Mouse (Mus musculus): Measurements from ENCODE around the gene Gipr.

DNA sequence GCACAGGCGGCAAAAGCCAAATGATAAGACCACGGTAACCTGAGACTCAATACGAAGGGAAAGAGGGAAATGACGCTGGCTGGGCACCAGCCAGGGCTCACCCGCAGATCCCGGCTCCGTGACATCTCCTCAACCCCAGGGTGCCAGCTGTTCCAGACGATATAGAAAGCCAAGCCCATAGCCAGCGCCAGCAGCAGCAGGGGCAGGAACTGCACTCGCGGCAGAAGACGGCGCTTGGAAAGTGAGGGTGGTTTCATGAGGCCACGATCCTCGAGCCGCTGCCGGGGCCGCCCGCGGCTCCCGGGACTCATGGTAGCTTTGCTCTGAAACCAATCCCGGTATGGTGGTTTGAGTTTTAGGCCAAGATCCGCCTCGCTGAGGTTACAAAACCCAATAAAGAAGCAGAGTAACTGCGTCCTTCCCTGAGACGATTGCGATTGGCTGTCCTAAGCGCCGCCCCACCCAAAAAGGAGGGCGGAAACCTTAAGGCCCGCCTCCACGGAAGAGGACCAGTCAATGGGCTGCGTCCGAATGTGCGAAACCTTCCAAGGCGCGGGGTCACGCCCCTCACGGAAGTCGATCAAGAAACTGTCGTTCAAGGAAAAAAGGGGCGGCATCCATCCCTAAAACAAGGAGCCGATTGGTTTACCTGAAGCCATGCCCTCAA lies 16.9 kb downstream of the Gipr start, which contains the start of gene Qpctl:
- no peak for TF ChIP-seq CTCF (conservative IDR thresholded peaks at IDR 0.05; ENCODE audit: low read length)
- no peak for TF ChIP-seq NANOG (IDR thresholded peaks at IDR 0.05; ENCODE audit: borderline replicate concordance, low read length)
